Mouse (Mus musculus) brain, embryonic 14.5 days (tissue): Measurements from ENCODE around the gene Axin1. TPM values are rescaled to one million over a fixed set of nuclear protein-coding genes. Genes with fewer than 3 reads are reported as not detected.
"Not testable (repeated sequence)": the region's sequence is repeated elsewhere in the genome, so short reads cannot be mapped to it uniquely, and the experiment has no call there.

Experiments used
- DNase-seq: peaks from one replicate; pipeline ENCODE4 v3.0.0-alpha.2; 2011; ENCODE audit warnings: low read depth
- CTCF ChIP-seq: fragments of 200-500 bp; IDR thresholded peaks from 2 replicates; pipeline ENCODE4 v1.5.1; 2012; ENCODE audit warnings: inconsistent platforms, mild to moderate bottlenecking, moderate library complexity, borderline replicate concordance; ENCODE audit not compliant: insufficient read depth, insufficient read length; ENCODE audit errors: extremely low read depth
- POLR2A ChIP-seq: fragments of 200-500 bp; IDR thresholded peaks from 2 replicates; pipeline ENCODE4 v1.6.1; 2012; ENCODE audit warnings: mild to moderate bottlenecking, inconsistent platforms, borderline replicate concordance; ENCODE audit not compliant: poor library complexity, insufficient read depth, insufficient read length, severe bottlenecking; ENCODE audit errors: extremely low read depth
- polyA plus RNA-seq: library from polyadenylated mRNA; depleted of rRNA; stranded (reverse); fragments of >200 nt; gene quantifications from 2 replicates; pipeline ENCODE4 v1.2.3, GENCODE M21; 2012

The Axin1 gene
- polyA plus RNA-seq, 1 experiment: 31.6 TPM

DNA sequence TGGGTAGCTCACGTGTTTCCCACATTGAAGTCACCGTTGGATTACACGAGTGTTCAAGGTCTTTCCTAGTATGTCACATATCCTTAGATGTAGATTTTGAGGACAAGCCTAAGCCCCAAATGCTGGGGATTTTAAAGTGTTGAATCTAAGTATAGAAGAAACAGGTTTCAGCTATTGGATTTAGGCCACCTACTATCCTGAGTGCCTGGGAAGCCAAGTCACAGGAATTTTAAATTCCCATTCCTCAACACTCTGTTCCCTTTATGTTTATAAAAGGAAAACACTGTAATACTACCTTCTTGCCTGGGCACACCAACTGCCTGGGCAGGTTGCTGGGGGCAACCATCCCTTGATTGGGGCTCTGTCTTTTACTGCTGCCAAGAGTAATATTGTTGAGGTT is 42.7 kb downstream of the Axin1 start:
- DNase-seq: no peak
- no peak for TF ChIP-seq CTCF
- TF ChIP-seq POLR2A: no peak

DNA sequence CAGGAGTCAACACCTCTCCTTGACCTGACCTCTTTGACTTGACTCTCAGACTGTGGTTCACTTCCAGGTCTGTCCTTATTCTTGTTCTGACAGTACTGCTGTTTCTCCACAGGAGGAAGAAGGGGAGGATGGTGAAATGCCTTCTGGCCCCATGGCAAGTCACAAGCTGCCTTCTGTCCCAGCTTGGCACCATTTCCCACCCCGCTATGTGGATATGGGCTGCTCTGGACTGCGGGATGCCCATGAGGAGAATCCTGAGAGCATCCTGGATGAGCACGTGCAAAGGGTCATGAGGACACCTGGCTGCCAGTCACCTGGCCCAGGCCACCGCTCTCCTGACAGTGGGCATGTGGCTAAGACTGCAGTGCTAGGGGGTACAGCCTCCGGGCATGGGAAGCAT is 49.1 kb downstream of the Axin1 start:
- TF ChIP-seq CTCF (no peak), POLR2A (no peak)
- DNase-seq: no peak

DNA sequence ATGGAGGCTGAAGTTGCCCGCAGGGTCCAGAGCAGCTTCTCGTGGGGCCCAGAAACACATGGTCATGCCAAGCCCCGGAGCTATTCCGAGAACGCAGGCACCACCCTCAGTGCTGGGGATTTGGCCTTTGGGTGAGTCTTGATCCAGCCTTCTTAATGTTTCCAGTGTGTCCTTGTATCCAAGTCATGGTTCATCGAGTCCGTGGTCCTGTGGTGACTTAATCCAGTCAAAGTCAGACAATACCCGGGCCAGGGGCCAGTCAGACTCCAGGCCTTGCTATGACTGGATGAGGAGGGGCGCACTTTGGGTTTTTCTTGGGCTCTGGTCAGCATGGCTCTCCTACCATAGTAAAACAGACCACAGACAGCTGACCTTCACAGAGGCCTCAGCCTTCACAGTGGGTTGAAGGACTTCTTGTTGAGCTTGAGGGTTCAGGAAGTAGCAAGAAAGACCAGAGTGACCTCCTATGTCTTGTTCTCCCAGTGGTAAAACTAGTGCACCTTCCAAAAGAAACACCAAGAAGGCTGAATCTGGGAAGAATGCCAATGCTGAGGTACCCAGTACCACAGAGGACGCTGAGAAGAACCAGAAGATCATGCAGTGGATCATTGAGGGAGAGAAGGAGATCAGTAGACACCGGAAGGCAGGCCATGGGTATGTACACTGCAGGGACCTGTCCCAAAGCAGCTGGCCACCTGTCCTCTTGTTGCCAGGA is 49.8 kb downstream of the Axin1 start:
- no peak for TF ChIP-seq CTCF
- TF ChIP-seq POLR2A: no peak
- no peak for DNase-seq

- not testable (repeated sequence) for DNase-seq
Measured at GRCm38 (mm10) chr17:26191486-26191885, 53.0 kb downstream of the Axin1 start.

DNA sequence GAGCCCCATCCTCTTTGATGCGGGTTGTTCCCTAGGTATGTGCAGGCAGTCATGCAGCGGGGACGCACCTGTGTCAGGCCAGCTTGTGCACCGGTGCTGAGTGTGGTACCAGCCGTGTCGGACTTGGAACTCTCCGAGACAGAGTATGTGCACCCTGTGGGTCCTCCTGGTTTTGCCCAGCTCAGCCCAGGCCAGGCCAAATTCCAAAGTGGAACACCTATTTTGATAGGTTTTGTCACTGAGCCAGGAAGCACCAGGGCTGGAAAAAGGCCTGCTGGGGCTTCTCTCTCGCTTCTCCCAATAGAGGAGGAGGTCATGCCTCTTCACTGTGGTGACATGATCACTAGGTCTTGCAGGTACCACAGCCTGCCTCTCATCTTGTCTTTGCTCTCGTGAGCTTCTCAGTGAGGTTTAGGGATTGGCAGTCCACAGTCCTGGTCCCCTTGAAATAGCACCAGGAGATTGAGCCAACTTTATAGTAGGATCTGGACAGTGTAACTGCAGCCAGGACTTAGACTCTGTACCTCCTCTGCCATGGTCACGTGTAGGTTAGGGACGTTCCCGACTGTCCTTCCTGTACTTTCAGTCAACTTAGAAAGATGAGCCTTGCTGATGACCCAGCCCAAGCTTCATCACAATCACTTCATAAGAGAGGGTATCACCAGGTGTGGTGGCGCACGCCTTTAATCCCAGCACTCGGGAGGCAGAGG is 54.1 kb downstream of the Axin1 start:
- TF ChIP-seq POLR2A (no peak), CTCF (no peak)

DNA sequence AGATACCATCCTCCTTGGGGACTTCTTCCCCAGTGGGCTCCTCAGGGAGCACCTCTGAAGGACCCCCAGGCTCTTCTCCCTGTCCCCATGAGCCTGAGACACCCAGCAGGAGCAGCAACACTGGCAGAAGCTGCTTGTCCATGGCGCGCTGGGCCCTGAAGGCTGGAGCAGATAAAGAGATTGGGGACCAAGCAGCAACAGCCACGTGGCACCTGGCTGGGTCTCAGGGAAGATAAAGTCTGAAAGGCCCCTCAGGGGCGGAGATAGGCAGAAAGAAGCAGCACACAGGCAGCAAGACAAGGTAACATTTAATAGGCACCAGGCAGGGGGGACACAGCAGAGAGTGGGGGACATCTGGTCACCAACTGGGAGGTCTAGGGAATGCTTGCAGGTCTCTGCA is 60.4 kb downstream of the Axin1 start, which contains the start of gene Pdia2:
Gene Pdia2, minus strand, starts transcription at position 196 of the 400 bp plus-strand sequence.
- TF ChIP-seq POLR2A (no peak), CTCF (no peak)
- DNase-seq: no peak

More for the DNA sequence above, 54.1 kb downstream of the Axin1 start:
- DNase-seq: no peak

DNA sequence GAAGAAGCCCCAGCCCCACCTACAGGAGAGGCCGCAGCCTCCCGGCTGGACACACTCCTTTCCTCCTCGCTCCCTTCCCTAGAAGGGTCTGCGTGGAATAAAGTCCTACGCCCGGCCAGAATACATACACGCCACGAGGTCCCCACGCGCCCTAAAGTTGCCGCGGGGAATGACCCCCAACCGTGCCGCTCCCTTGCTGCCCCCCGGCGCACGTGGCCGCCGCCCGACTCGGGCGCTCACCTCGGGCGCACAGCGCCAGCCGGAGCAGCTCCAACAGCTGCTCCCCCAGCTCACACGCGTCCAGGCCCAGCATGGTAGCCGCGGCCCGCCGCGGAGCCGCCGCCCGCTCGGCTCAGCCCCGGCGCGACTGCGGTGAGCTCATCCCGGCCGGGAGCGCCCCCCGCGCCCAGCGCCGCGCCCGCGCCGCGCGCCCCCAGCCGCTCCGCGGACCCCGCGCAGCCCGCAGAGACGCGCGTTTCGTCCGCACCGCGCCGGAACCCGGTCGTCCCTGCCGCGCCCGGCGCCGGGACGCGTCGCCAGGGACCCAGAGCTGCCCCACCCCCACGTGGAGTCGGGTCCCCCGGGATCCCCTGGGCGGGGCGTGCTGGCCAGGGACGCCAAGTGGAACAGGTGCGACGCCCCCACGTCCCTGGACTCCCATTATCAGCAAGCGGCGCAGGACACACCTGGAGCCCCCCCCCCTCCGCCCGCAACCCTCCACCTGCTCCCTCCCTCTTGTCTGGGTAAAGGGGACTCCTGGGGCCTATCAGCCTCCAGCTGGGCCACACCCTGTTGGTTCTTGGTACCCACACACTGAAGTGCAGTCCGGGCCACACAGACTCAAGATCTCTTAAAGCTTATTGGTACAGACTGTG is 62.6 kb downstream of the Axin1 start:
- peak; percentile 44 for DNase-seq
- TF ChIP-seq CTCF (no peak), POLR2A (0 out of 2 replicates have a peak, but pooled peaks have one; percentile 8)

DNA sequence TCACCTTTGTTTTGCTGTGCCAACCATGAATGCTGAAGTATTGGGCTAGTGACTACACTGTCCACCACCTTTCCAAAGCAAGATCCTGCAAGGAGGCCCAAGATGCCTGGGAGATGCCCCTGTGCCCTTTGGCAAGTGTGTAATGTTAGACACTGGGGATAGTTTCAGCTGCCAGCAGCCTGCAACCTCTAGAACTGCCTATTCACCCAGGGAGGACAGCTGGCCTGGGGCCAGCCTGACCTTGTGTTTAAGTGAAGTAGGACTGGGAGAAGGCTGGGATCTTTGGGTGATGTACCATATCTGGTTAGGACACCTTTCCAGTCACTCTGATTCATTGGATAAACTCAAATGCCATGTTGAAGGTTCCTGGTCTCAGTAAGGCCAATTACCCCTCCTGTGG is 63.5 kb downstream of the Axin1 start:
- TF ChIP-seq CTCF: no peak
- TF ChIP-seq POLR2A: no peak
- no peak for DNase-seq

- no peak for TF ChIP-seq POLR2A
- TF ChIP-seq CTCF: no peak
- no peak for DNase-seq
Measured at GRCm38 (mm10) chr17:26202737-26203136, 64.2 kb downstream of the Axin1 start, which contains the start of gene Rgs11. Rgs11 (plus strand) TSS chr17:26202951.

DNA sequence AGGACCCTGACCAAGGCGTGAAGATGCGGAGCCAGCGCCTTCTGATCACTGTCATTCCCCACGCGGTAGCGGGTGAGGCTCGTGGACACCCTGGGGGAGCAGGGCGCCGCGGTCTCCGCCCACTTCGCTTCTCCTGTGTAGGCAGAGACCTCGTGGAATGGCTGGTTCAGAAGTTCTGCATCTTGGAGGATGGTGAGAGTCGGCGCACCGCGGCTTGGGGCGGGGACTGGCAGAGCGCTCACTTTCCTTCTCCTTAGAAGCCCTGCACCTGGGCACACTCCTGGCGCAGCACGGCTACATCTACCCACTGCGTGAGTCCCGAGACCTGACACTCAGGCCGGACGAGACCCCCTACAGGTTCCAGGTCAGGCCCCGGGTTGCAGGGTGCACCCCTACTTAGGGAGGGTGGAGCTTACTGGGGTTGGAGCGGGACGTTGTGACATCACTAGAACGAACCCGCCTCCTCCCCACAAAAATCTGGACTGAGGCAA is 64.9 kb downstream of the Axin1 start:
- DNase-seq: peak; percentile 24

DNA sequence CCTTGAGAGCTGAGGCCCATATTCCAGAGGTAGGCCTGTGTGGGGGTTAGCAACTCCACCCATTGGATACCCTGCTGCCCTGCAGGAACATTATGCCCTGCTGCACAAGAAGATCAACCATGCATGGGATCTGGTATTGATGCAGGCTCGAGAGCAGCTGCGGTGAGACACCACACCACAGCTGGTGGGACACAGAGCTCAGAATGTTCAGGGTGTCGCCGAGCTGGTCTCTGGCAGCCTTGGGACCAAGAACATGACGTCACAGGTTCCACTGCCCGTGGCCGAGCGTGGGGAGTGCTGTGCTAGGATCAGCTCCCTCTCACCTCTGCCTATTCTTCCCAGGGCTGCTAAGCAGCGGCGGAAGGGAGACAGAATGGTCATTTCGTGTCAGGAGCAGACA is 66.3 kb downstream of the Axin1 start:
- no peak for TF ChIP-seq POLR2A
- no peak for TF ChIP-seq CTCF
- DNase-seq: no peak

More for the DNA sequence above, 64.9 kb downstream of the Axin1 start:
- TF ChIP-seq CTCF (no peak), POLR2A (no peak)

DNA sequence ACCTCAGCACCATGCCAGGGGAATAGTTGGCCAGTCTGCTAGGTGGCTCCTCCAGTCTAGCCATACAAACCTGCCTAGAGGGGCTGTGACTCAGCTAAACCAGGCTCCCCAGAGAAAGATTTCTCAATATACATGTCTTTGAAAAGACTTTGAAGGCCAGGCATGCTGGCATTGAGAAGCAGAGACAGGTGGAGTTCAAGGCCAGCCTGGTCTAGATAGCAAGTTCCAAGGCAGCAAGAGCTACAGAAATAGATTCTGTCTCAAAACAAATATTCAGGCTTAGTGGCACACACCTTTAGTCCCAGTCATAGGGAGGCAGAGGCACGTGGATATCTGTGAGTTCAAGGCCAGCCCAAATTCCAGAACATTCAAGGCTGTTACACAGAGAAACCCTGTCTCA is 67.9 kb downstream of the Axin1 start:
- DNase-seq: no peak
- TF ChIP-seq POLR2A (no peak), CTCF (no peak)

DNA sequence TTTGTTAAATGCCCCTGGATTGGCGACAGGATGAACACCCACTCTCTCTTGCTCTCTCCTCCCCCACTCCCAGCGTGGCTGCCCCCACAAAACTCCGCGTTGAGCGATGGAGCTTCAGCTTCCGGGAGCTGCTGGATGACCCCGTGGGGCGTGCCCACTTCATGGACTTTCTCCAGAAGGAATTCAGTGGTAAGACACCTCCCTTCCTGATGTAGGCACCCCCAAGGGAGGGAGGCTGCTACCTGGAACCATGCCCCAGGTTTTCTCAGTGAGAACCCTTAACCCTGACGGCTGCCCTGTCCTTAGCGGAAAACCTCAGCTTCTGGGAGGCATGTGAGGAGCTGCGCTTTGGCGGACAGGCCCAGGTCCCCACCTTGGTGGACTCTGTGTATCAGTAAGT is 69.2 kb downstream of the Axin1 start, which contains the start of gene Arhgdig:
Gene Arhgdig, minus strand, starts transcription at position 101 of the 400 bp plus-strand sequence.
- DNase-seq: no peak
- no peak for TF ChIP-seq CTCF
- TF ChIP-seq POLR2A: no peak
